Mouse (Mus musculus) embryonic facial prominence, embryonic 15.5 days (tissue): ENCODE measurements around the gene Ell2. TPM values are rescaled to one million over a fixed set of nuclear protein-coding genes. Genes with fewer than 3 reads are reported as not detected.
A peak's percentile ranks its signal among the peaks of the same experiment; 100 is the strongest.

Experiments used
- ATAC-seq: fragments of 200-750 bp; cut with Nextera tagmentation; 2 replicates; pipeline ENCODE4 v1.8.0; 2017; ENCODE audit warnings: low read depth, moderate TSS enrichment; ENCODE audit not compliant: insufficient number of reproducible peaks, low FRiP score, low TSS enrichment
- H3K27ac ChIP-seq: fragments of 300-500 bp; sonication (generic); replicated peaks from 2 replicates; pipeline ENCODE4 v1.5.1; 2015; ENCODE audit warnings: mild to moderate bottlenecking, inconsistent platforms
- H3K27me3 ChIP-seq: fragments of 300-500 bp; sonication (generic); 2 replicates; pipeline ENCODE4 v1.6.1; 2015; ENCODE audit warnings: inconsistent platforms
- H3K36me3 ChIP-seq: fragments of 300-500 bp; sonication (generic); 2 replicates; pipeline ENCODE4 v1.6.1; 2015; ENCODE audit warnings: mild to moderate bottlenecking, inconsistent platforms
- H3K4me1 ChIP-seq: fragments of 300-500 bp; sonication (generic); 2 replicates; pipeline ENCODE4 v1.6.1; 2015; ENCODE audit warnings: inconsistent platforms
- H3K4me2 ChIP-seq: fragments of 300-500 bp; sonication (generic); replicated peaks from 2 replicates; pipeline ENCODE4 v1.6.1; 2015; ENCODE audit warnings: mild to moderate bottlenecking, inconsistent platforms
- H3K4me3 ChIP-seq: fragments of 300-500 bp; sonication (generic); replicated peaks from 2 replicates; pipeline ENCODE4 v1.5.1; 2015; ENCODE audit warnings: mild to moderate bottlenecking, inconsistent platforms
- H3K9ac ChIP-seq: fragments of 300-500 bp; sonication (generic); 2 replicates; pipeline ENCODE4 v1.6.1; 2015; ENCODE audit warnings: inconsistent platforms
- H3K9me3 ChIP-seq: fragments of 300-500 bp; sonication (generic); replicated peaks from 2 replicates; pipeline ENCODE4 v1.6.1; 2016; ENCODE audit warnings: inconsistent platforms
- WGBS: fragments of 180-500 bp; shearing (Covaris S2); methylation state at CpG from one replicate; pipeline ENCODE4 v1.1.7; 2015; 5-methylcytosine and 5-hydroxymethylcytosine counted together
- polyA plus RNA-seq: library from polyadenylated mRNA; unstranded; fragments of >200 nt; fragmentation: Nextera tagmentation; extraction: Ambion mirVana; gene quantifications from 2 replicates; pipeline ENCODE4 v1.2.1, GENCODE M21; 2015

Gene Ell2
- polyA plus RNA-seq, 1 experiment from 2014 or later: 15.3 TPM

DNA sequence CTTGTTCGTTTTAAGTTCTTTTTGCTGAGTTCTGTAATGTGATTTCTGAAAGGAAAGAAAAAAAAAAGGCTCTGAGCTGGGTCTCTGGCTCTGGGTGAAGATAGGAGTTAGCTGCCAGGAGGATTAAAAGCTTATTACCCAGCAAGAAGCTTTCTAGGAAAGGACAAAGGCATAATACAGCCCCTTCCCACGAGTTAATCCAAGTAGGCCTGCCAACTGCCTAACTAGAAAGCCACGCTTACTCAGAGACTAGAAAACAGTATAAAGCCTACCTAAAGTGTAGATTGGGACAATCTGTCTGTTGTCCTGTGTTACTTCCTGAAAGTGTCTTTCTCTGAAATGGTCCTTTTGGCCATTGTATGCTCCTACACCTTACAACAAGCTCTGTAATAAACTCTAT lies 111.9 kb downstream of the Ell2 start:
- H3K36me3 ChIP-seq: no peaks in the 10 kb centered on the region
- H3K4me1 ChIP-seq: no peaks in the 10 kb centered on the region
- no peaks in the 10 kb centered on the region for H3K27me3 ChIP-seq
- no peak overlapping the region for H3K27ac ChIP-seq
- H3K4me2 ChIP-seq: no peak overlapping the region
- no peaks in the 10 kb centered on the region for H3K9me3 ChIP-seq
- no peak overlapping the region for H3K9ac ChIP-seq
- ATAC-seq: no peak
- 45% methylated on average over 3 of the region's 3 CpGs for WGBS
- no peak overlapping the region for H3K4me3 ChIP-seq

- Histone ChIP-seq H3K27me3 (no peaks in the 10 kb centered on the region), H3K4me2 (no peak overlapping the region), H3K9ac (no peak overlapping the region), H3K36me3 (no peaks in the 10 kb centered on the region), H3K27ac (no peak overlapping the region), H3K4me1 (no peaks in the 10 kb centered on the region), H3K4me3 (no peak overlapping the region), H3K9me3 (no peaks in the 10 kb centered on the region)
- 84% methylated on average over 3 of the region's 3 CpGs for WGBS
- 0 out of 2 replicates have a peak, but pooled peaks have one; percentile 24 for ATAC-seq
These were observed 112.6 kb downstream of the Ell2 start for GRCm38 (mm10) chr13:75818945-75819706.

- Histone ChIP-seq H3K36me3 (no peaks in the 10 kb centered on the region), H3K27me3 (no peaks in the 10 kb centered on the region)
- no peak for ATAC-seq
These were observed 113.3 kb downstream of the Ell2 start for GRCm38 (mm10) chr13:75819898-75820297.

More at GRCm38 (mm10) chr13:75819898-75820297, 113.3 kb downstream of the Ell2 start:
- Histone ChIP-seq H3K27ac (no peak overlapping the region), H3K4me3 (no peak overlapping the region), H3K4me1 (no peaks in the 10 kb centered on the region), H3K9ac (no peak overlapping the region), H3K4me2 (no peak overlapping the region), H3K9me3 (no peaks in the 10 kb centered on the region)

Other genes with a start within 250 kb of the Ell2 start
- 66.2 and 79.2 TPM in 2 replicates for gene Glrx, start 133.1 kb downstream of the Ell2 start, polyA plus RNA-seq
- 31.1 and 32.6 TPM in 2 replicates for gene Rhobtb3, start 237.2 kb downstream of the Ell2 start, polyA plus RNA-seq